Mouse (Mus musculus) ES-E14 (cell line): Measurements from ENCODE around the gene Pde4d. TPM values are rescaled to one million over a fixed set of nuclear protein-coding genes. Genes with fewer than 3 reads are reported as not detected.

Experiments used
- DNase-seq: peaks from one replicate; pipeline ENCODE4 v3.0.0-alpha.2; 2013; ENCODE audit warnings: low read depth, low spot score
- H3K27ac ChIP-seq: 2 replicates; pipeline ENCODE4 v1.5.1; 2012; ENCODE audit warnings: low read depth, mild to moderate bottlenecking, low read length, moderate library complexity, mixed read lengths; ENCODE audit not compliant: poor library complexity, insufficient read depth, severe bottlenecking
- H3K36me3 ChIP-seq: 2 replicates; pipeline ENCODE4 v1.6.1; 2012; ENCODE audit warnings: mild to moderate bottlenecking, low read length, moderate library complexity, mixed read lengths; ENCODE audit not compliant: control insufficient read depth, poor library complexity, insufficient read depth, severe bottlenecking
- H3K4me1 ChIP-seq, 2 experiments: fragments of 150-350 bp in 1 of 2; sonication (generic) in 1 of 2; 2 replicates each; pipeline ENCODE4 v1.6.1; 2012; ENCODE audit warnings: low read length in 2 of 2, mild to moderate bottlenecking in 1 of 2, mixed read lengths in 1 of 2; ENCODE audit not compliant: control insufficient read depth in 2 of 2, insufficient read depth in 2 of 2, poor library complexity in 1 of 2
- H3K4me3 ChIP-seq, 2 experiments: fragments of 150-350 bp in 1 of 2; sonication (generic) in 1 of 2; 2 replicates each; pipeline ENCODE4 v1.5.1; 2012; ENCODE audit warnings: low read length in 2 of 2, low read depth in 1 of 2, mild to moderate bottlenecking in 1 of 2, mixed read lengths in 1 of 2; ENCODE audit not compliant: insufficient read depth in 1 of 2, poor library complexity in 1 of 2, severe bottlenecking in 1 of 2
- H3K9ac ChIP-seq: 2 replicates; pipeline ENCODE4 v1.6.1; 2012; ENCODE audit warnings: low read depth, mild to moderate bottlenecking, low read length, mixed read lengths; ENCODE audit not compliant: poor library complexity, insufficient read depth, severe bottlenecking
- H3K9me3 ChIP-seq: fragments of 150-350 bp; sonication (generic); 2 replicates; pipeline ENCODE4 v1.6.1; 2012; ENCODE audit warnings: low read depth, mild to moderate bottlenecking, low read length; ENCODE audit not compliant: control insufficient read depth, insufficient read depth
- CHD2 ChIP-seq: IDR thresholded peaks from 2 replicates; pipeline ENCODE4 v1.6.1; 2014; ENCODE audit warnings: mild to moderate bottlenecking, low read depth, low read length, inconsistent platforms
- HCFC1 ChIP-seq: IDR thresholded peaks from 2 replicates; pipeline ENCODE4 v1.6.1; 2012; ENCODE audit warnings: low read length, inconsistent platforms, borderline replicate concordance; ENCODE audit not compliant: insufficient read depth
- MAFK ChIP-seq: IDR thresholded peaks from 2 replicates; pipeline ENCODE4 v1.6.1; 2014; ENCODE audit warnings: mild to moderate bottlenecking, low read depth, low read length, inconsistent platforms; ENCODE audit not compliant: insufficient read depth
- ZC3H11A ChIP-seq: IDR thresholded peaks from 2 replicates; pipeline ENCODE4 v1.6.1; 2012; ENCODE audit warnings: low read depth, mild to moderate bottlenecking, inconsistent platforms, low read length, borderline replicate concordance
- ZNF384 ChIP-seq: IDR thresholded peaks from 2 replicates; pipeline ENCODE4 v1.6.1; 2012; ENCODE audit warnings: low read depth, low read length, inconsistent platforms
- in situ Hi-C, 2 experiments: fragments of 600-800 bp; cut with MboI; formaldehyde crosslinking; loops; one replicate each; pipeline ENCODE4 v1.15.1; 2025; ENCODE audit warnings: low sequenced_read_pairs in 2 of 2, inconsistent platforms in 1 of 2; ENCODE audit not compliant: unreplicated experiment in 2 of 2
- total RNA-seq: library from RNA; depleted of rRNA; stranded (reverse); fragments of 300-350 nt; gene quantifications from 2 replicates; pipeline ENCODE4 v1.2.3, GENCODE M21; 2012

The Pde4d gene
- total RNA-seq, 1 experiment, result 10.4 TPM

- in situ Hi-C loops, result no loop called here
- no peak overlapping the region for H3K27ac ChIP-seq
- H3K4me1 ChIP-seq, result no peaks in the 10 kb centered on the region
- H3K9ac ChIP-seq, result no peak overlapping the region
- TF ChIP-seq ZC3H11A, result no peak
- no peak for TF ChIP-seq MAFK
- no peak for TF ChIP-seq ZNF384
- no peak for TF ChIP-seq CHD2
- no peak for TF ChIP-seq HCFC1
- H3K4me3 ChIP-seq, result no peak overlapping the region
- no peaks in the 10 kb centered on the region for H3K36me3 ChIP-seq
- H3K9me3 ChIP-seq, result no peaks in the 10 kb centered on the region
- DNase-seq, result no peak
These were observed 828.0 kb downstream of the Pde4d start for GRCm38 (mm10) chr13:109277792-109278191.

GRCm38 (mm10) chr13:109278504-109278912 lies 828.8 kb downstream of the Pde4d start:
- Histone ChIP-seq H3K4me3 (no peak overlapping the region), H3K4me1 (no peaks in the 10 kb centered on the region), H3K9ac (no peak overlapping the region), H3K36me3 (no peaks in the 10 kb centered on the region), H3K9me3 (no peaks in the 10 kb centered on the region), H3K27ac (no peak overlapping the region)
- in situ Hi-C loops, result no loop called here
- no peak for DNase-seq
- no peak for TF ChIP-seq HCFC1
- no peak for TF ChIP-seq ZNF384
- TF ChIP-seq ZC3H11A, result no peak
- no peak for TF ChIP-seq CHD2
- no peak for TF ChIP-seq MAFK

GRCm38 (mm10) chr13:109279211-109279610 lies 829.5 kb downstream of the Pde4d start:
- in situ Hi-C loops, result no loop called here
- Histone ChIP-seq H3K9me3 (no peaks in the 10 kb centered on the region), H3K27ac (no peak overlapping the region), H3K4me3 (no peak overlapping the region), H3K36me3 (no peaks in the 10 kb centered on the region), H3K4me1 (no peaks in the 10 kb centered on the region), H3K9ac (no peak overlapping the region)
- no peak for TF ChIP-seq ZNF384
- TF ChIP-seq ZC3H11A, result no peak
- no peak for TF ChIP-seq MAFK
- TF ChIP-seq HCFC1, result no peak
- DNase-seq, result no peak

DNA sequence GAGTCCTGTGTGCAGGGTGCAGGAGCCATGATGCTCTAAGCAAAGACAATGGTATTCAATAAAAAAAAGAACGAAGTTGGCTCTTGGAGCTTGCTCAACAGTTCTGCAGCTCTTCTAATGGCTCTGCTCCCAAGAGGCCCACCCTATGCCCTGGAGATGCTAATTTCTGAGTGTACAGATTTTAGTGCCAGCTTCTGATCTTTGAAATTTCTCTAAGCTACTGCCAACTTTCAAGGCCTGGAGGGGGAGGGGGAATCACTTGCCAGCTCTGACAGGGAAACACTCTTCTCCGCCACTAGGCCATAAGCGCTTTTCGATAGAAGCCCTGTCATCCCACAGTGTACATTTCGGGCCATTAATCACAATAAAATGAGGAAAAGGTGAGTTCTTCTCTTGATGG lies 830.7 kb downstream of the Pde4d start:
- no peak overlapping the region for H3K4me3 ChIP-seq
- H3K36me3 ChIP-seq, result no peaks in the 10 kb centered on the region
- no peak for DNase-seq
- no peak for TF ChIP-seq MAFK
- no peak for TF ChIP-seq ZC3H11A
- TF ChIP-seq ZNF384, result no peak
- TF ChIP-seq HCFC1, result no peak
- no peak for TF ChIP-seq CHD2
- no peaks in the 10 kb centered on the region for H3K9me3 ChIP-seq
- in situ Hi-C loops, result no loop called here
- H3K9ac ChIP-seq, result no peak overlapping the region
- no peak overlapping the region for H3K27ac ChIP-seq
- H3K4me1 ChIP-seq, result no peaks in the 10 kb centered on the region

- no peak for DNase-seq
- Histone ChIP-seq H3K4me1 (no peaks in the 10 kb centered on the region), H3K27ac (no peak overlapping the region), H3K36me3 (no peaks in the 10 kb centered on the region), H3K4me3 (no peak overlapping the region), H3K9ac (no peak overlapping the region), H3K9me3 (no peaks in the 10 kb centered on the region)
- TF ChIP-seq HCFC1, result no peak
- no peak for TF ChIP-seq ZC3H11A
- no peak for TF ChIP-seq CHD2
- TF ChIP-seq ZNF384, result no peak
- TF ChIP-seq MAFK, result no peak
- in situ Hi-C loops, result no loop called here
These were observed 837.7 kb downstream of the Pde4d start for GRCm38 (mm10) chr13:109287465-109287864.
